Mouse (Mus musculus) spleen, adult 2 months (tissue): ENCODE data around the gene Trcg1.

Experiments
- CTCF ChIP-seq: fragments of 200-500 bp; IDR thresholded peaks from 2 replicates; pipeline ENCODE4 v1.5.1; 2011; ENCODE audit warnings: mild to moderate bottlenecking, inconsistent platforms; ENCODE audit not compliant: insufficient read depth, insufficient read length, insufficient replicate concordance; ENCODE audit errors: extremely low read depth
- POLR2A ChIP-seq: fragments of 200-500 bp; IDR thresholded peaks from 2 replicates; pipeline ENCODE4 v1.6.1; 2011; ENCODE audit warnings: low read depth, low read length, inconsistent platforms

DNA sequence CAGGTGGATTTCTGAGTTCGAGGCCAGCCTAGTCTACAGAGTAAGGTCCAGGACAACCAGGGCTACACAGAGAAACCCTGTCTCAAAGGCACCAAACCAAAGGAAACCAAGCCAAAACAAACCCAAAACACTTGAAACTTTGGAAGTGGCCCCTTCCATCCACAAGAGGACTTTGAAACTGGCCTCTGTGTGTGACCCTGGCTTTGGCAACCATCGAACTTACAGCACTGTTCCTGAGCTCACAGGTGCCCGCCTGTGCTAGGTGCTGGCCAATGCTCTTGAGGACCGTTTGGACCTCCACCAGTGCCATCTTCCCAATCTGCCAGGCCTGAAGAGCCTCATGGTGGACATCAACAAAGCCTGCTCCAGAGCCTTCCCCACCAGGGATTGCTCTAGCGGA is 17.6 kb upstream of the Trcg1 start:
- TF ChIP-seq CTCF (no peak), POLR2A (no peak)
